Mouse (Mus musculus) fat pad, adult 2 months (tissue): ENCODE measurements around the gene Pcgf1.
A peak's percentile ranks its signal among the peaks of the same experiment; 100 is the strongest.

Source experiments
- DNase-seq: peaks from one replicate; pipeline ENCODE4 v3.0.0-alpha.2; 2011; ENCODE audit warnings: low read depth, low spot score; ENCODE audit errors: extremely low read depth

The Pcgf1 gene

DNA sequence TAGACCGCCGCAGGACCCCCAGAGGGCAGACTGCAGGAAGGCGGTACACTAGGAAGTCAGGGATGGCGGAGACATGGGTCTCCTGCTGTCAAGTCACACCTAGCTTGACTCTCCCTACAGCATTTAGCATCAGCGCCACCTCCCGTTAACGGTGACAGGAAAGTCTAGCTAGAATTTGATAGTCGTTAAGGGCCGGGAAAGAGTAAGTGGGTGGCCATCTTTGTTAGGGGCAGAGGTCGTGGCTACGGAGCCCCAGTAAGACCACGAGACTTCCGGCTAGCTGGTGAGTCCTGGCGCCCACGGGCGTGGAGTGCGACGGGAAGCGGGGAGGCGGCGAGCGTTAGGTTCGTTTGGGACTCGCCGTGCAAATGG is 23.6 kb downstream of the Pcgf1 start, which contains the start of the genes Ccdc142 and Gm42688:
Gene Ccdc142, plus strand, starts transcription at position 286 of the 372 bp plus-strand sequence.
Gene Gm42688, plus strand, starts transcription at position 302 of the 372 bp plus-strand sequence.
- peak; percentile 50 for DNase-seq

DNA sequence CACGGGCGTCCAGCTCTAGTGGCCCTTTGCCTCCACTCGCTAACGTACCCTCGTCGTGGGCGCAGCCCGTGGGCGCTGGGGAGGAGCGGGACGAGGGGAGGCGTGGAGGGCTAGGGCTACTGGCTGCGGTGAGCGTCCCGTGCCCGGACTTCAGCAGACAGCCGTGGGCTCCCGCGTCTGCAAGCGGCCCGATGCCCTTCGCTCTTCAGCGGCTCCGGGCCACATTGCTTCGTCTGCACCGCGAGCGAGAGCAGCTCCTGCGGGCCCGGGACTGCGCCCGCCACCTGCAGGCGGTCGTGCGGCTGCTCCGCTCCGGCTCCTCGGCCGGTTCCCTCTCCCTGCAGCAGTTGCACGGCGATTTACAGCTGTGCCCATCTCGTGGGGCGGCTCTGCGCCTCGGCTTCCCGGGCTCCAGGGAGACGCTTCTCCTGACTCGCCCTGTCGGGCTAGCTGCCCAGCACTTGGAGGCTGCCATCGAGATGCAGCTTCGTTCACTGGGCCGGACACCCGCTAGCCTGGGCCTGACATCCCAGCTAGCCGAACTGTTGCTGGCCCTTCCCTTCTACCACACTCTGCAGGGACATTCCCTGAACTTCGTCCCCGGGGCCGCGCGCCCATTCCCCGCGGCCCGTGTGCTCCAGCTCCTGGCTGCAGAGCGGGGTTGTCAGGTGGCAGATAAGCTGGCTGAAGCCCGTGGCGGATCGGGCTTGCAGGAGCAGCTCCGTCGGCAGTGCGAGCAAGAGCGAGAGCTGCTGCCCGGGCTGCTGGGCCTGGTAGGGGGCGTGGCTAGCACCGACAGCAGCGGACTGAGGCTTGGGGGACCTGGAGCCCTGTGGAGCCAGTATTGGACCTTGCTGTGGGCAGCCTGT is 24.3 kb downstream of the Pcgf1 start:
- DNase-seq = no peak

DNA sequence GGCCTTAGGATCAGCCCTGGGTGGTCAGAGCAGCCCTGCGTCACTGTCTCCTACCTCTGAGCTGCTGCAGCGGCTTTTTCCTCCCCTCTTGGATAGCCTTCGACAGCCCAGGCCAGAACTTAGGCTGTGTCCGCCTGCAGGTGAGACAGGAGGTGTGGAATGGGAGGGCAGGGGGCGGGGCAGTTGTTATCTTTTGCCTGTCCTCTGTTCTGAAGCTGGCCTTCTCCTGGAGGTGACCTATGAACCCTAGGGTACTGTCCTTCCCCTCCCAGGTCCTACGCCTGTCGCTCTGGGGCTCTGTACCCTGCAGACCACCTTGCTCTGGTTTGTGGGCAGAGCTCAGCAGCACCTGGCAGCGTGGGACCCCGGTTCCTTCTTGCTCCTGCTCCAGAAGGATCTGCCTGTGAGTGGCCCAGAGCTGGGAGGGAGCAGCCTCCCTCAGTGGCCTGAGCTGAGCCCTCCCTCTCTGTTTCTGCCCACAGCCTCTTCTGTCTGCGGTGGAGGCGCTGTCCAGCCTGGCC is 25.5 kb downstream of the Pcgf1 start:
- DNase-seq = no peak

DNA sequence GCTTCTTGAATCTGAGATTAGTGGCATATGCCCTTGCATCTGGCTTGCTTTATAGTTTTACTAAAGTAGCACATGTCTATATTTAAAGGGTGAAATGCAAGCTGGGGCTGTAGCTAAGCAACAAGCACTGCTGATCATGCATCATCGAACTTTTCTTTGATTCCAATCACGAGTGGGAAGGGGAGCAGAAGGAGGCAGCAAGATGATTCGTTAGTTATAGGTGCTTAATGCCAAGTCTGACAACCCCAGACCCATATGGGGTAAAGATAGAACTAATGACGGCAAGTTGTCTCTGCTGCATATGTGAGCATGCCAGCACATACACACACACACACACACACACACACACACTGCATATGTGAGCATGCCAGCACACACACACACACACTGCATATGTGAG is 26.5 kb downstream of the Pcgf1 start:
- DNase-seq = no peak

DNA sequence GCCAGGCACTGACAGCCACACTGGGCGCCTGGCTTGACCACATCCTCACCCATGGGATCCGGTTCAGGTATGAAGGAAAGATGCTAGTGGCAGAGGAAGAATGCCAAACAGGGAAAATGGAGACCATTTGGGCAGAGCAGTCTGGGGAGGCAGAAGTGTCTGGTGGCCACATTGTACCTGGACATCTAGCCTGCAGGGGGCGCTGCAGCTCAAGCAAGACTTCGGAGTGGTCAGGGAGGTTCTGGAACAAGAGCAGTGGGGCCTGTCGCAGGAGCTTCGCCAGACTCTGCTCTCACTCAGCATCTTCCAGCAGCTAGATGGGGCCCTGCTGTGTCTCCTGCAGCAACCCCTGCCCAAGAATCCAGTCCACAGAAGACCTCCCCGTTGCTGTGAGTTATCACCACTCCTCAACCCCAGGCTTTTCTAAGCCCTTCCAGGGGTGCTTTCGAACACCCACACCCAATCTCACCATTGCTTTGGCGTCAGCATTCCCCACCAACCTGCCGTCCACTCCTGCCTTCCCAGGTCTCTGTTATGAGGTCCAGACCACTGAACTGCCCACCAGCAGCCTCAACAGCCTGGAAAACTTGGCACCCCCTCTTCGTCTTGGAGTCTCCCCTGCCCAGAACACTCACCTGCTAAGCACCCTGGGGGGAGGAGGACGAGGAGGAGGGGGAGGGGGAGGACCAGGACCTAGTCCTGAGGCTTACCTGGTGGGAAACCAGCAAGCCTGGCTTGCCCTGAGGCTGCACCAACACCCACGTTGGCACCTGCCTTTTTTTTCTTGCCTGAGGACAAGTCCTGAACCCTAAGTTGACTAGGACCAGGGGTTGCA is 30.1 kb downstream of the Pcgf1 start:
- no peak for DNase-seq

DNA sequence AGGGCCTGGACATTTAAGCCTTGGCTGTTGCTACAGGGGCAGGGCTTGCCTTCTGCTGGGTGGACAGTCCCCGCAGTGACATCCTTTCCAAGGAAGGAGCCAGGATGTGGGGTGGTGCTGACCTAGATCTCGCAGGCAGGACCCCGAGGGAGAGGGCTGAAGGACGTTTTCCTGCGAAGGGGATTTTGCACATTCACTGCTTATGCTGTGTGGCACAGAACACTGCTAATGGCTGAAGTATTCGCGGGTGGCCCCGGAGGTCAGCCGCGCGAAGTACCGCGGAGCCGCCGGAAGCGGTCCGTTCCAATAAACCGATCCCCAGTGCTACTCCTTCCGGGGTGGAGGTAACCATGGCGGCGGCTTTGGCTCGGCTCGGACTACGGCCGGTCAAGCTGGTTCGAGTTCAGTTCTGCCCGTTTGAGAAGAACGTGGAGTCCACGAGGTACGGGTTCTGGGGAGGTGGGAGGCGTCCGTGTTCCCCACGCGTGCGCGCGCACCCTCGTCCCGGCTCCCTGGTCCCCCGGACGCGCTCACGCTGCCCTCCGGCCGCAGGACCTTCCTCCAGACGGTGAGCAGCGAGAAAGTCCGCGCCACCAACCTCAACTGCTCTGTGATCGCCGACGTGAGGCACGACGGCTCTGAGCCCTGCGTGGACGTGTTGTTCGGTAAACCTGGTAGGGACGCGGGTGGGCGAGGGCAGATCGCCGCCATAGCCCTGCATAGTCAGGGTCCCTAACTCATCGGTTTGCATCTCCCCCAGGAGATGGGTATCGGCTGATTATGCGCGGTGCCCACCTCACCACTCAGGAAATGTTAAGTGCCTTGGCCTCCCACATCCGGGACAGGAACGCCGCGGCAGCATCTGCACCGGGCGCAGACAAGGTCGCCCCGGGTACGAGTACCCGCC is 31.3 kb downstream of the Pcgf1 start, which contains the start of gene Mrpl53:
Gene Mrpl53, plus strand, starts transcription at position 279 of the 907 bp plus-strand sequence.
- DNase-seq = no peak

DNA sequence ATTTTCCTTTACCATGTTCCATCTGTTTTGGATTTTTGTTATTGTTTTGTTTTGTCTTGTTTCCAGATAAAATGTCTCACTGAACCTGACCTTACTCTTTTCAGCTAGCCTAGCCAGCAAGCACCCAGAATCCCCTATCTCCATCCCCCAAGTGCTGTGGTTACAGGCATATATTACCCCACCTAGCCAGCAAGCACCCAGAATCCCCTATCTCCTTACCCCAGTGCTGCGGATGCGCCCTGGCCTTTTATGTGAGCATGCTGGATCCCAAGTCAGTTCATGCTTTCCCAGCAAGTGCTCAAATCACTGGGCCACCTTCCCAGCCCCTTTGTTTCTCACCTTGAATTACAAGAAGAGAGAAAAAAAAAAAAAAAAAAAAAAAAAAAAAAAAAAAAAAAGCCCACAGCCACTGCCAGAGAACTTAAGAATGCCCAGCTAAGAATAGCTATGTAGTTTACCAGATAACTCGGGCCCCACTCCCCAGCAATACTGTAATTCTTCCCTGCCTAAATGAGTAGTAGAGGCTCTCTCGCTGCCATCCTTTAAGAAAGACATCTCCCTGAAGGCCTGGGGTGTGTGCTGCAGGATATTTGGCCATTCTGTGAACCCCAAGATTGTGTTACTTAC is 34.0 kb downstream of the Pcgf1 start:
- no peak for DNase-seq

DNA sequence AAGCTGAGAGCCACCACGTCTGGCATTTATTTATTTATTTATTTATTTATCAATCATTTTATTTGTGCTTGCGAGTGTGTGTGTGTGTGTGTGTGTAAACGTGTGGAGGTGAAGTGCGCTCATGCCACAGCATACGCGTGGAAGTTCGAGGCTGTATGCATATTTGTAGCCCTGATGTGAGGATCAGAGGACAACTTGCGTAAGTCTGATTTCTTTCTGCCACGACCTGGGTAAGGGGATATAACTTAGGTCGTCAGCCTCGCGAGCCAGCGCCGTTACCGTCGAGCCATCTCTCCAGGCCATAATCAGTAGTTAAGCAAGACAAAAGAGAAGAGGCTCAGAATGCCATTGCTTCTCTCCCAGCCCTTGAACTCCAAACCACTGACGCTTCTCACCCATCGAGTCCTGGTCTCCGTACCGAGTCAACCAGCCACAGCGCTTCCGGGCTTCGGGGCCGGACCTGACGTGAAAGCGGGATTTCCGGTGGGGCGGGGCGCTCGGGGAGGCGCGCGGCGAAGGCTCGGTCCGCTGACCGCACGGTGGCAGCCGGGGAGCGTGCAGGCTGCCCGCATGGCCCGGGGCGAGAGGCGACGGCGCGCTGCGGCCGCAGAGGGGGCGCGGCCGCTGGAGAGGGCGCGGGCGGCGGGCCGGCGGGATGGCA is 37.5 kb downstream of the Pcgf1 start, which contains the start of gene Mogs:
Gene Mogs, plus strand, starts transcription at position 486 of the 661 bp plus-strand sequence.
- DNase-seq = no peak

DNA sequence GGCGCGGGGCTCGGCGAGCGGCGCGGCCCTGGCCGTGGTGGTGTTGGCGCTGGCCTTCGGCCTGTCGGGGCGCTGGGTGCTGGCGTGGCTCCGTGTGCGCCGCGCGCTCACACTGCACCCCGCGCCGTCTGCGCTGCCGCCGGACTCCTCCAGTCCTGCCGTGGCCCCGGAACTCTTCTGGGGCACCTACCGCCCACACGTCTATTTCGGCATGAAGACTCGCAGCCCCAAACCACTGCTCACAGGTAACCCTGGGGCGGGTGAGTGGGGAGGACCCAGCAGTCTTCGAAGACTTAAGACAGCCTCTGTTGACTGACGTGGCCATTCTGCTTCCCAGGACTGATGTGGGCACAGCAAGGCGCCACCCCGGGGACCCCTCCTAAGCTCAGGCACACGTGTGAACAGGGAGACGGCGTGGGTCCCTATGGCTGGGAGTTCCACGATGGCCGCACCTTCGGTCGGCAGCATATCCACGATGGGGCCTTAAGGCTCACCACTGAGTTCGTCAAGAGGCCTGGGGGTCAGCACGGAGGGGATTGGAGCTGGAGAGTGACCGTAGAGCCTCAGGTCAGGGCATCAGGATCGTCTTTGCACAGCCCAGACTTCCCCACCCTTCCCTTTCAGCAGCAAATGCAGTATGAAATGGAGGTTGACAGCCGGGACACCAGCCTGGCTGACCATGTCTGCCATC is 38.2 kb downstream of the Pcgf1 start:
- no peak for DNase-seq

DNA sequence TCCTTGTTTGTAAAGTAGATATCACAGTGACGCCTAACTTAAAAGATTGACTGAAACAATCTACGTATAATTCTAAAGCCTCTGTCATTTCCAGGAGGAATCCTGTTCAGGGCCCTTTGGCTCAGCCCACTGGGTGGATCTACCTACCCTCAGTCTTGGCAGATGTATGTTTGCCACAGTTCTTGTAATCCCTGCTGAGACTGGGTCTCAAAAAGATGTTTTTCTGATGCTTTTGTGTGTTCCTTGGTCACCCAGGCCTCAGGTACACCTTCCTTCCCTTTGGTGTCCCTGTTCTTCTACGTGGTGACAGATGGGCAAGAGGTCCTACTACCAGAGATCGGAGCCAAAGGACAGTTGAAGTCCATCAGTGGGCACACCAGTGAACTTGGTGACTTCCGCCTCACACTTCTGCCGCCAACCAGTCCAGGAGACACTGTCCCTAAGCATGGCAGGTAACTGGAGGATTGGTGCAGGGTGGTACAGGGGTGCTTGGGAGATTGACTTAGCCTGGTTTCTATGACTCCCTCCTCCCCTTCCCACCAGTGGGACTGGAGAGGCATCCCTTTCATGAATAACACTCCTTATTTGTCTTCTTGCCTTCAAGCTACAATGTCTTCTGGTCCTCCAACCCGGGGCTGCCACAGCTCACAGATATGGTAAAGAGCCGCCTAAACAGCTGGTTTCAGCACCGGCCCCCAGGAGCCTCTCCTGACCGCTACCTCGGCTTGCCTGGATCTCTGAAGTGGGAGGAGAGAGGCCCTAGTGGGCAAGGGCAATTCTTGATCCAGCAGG is 38.9 kb downstream of the Pcgf1 start:
- no peak for DNase-seq

DNA sequence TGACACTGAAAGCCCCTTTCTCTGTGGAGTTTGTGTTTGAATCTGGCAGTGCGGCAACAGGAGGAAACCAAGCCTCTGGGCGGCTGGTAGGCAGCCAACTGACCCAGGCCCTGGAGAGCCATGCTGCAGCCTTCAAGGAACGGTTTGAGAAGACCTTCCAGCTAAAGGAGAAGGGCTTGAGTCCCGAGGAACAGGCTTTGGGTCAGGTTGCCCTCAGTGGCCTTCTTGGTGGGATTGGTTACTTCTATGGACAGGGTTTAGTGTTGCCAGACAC is 39.4 kb downstream of the Pcgf1 start:
- DNase-seq = no peak

DNA sequence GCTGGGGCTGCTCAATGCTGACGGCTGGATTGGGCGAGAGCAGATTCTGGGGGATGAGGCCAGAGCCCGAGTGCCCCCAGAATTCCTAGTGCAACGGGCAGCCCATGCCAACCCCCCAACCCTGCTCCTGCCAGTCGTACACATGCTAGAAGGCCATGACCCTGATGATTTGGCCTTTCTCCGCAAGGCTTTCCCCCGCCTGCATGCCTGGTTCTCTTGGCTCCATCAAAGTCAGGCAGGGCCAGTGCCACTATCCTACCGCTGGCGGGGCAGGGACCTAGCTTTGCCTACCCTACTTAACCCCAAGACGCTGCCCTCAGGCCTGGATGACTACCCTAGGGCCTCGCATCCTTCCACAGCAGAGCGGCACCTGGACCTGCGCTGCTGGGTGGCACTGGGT is 39.9 kb downstream of the Pcgf1 start:
- DNase-seq = no peak

DNA sequence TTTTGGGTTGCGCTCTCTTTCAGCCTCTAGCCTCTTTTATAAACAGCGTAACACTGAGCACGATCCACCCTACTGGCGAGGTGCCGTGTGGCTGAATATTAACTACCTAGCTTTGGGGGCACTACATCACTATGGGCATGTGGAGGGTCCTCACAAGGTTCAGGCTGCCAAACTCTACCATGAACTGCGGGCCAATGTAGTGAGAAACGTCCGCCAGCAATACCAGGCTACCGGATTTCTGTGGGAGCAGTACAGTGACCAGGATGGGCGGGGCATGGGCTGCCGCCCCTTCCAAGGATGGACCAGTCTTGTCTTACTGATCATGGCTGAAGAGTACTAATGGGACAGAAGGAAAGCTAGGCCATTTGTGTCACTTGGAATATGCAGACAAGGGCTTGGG is 40.7 kb downstream of the Pcgf1 start:
- no peak for DNase-seq

DNA sequence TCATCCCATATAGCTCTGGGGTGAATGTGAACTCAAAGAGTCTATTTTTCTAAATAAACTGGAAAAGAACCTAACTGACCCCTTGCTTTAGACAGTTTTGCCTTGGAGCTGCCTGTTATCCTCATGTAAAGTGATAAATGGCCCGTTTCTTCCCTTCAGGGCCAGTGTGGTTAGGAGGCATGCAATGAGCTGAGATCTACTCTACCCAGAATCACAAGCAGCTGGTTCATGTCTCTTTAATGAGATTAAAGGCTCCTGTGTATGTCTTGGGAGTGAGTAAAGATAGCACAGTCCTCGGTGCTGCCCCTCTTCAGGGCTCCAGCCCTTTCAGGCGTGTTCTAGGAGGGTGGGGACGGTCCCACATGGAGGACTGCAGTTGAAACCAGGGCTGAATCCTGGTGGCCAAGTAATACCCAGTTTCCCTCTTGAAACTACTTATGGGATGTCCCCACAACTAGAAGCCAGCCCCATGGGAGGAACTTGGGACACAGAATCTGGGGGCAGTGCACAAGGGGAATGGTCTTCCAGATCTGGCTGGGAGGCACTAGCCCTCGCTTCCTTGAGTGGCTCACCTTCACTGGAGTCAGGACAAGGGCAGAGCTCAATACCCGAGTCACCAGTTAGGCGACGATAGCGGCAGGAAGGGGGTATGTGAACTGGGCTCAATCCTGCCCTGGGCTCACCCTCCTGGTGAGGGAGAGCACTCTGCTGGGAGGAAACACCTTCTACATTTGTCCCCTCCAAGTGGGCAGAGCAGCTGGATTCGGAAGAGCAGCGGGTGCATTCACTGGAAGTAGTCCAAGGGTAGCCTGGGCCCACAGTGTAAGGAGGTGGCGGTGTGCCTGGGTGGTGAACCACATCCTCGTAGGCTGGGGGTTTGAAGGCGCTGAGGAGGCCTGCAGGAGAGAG is 41.4 kb downstream of the Pcgf1 start:
- no peak for DNase-seq

DNA sequence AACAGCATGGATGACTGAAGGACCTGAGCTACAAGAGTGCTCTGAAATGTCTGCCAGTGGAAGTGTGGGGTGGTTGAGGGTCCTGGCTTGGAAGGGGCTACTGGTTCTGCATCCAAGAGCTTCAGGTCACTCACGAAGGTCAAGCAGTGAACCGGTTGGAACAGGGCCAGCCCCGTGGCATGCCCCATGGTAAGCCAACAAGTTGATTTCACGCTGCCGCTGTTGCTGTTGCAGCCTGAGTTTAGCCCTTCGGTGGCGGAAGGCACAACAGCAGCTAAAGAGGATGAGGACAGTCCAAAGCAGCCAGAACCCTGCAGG is 42.0 kb downstream of the Pcgf1 start:
- no peak for DNase-seq

DNA sequence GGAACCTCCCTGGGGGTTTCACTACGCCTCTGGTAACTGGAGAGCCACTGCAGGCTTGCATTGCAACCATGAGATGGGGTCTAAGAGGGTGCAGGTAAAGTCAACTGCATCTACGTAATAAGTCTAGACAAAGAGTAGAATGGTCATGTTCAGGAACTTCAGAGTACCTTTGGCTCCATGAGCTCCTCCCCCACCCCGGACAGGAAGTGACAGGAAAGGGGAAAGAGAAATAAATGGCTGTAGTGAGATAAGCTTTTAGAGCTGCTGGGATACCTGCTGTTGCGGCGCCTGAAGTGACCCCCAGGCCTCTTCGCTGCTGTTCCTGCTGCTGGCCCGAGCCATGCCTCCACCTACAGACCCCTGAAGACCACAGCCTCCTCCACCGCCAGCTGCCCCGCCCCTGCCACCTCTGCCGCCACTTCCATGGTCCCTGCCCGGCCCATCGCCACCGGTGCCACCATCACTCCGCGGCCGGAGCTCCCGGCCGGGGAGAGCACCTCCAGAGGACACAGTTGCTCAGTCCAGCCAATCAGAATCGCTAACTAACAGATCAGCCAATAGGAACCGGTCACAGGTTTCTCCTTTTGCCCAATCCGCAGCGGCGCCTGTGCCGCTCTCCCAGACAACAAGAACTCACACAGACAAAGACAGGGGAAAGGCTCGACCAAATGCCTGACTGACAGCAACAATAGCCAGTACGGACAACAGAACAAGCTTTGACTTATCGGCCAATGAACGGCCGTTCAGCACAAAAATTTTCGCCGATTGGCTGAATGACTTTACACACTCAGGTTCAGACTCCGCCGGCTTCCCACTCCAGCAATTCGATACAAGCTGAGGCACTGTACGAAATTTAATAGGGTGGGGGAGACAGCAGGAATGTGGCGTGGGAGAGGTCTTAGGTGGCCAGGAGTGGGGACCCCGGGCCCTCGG is 43.5 kb downstream of the Pcgf1 start, which contains the start of gene Wbp1:
Gene Wbp1, minus strand, starts transcription at position 630 of the 933 bp plus-strand sequence.
- peak; percentile 97 for DNase-seq
